In the genomic region with DNA sequence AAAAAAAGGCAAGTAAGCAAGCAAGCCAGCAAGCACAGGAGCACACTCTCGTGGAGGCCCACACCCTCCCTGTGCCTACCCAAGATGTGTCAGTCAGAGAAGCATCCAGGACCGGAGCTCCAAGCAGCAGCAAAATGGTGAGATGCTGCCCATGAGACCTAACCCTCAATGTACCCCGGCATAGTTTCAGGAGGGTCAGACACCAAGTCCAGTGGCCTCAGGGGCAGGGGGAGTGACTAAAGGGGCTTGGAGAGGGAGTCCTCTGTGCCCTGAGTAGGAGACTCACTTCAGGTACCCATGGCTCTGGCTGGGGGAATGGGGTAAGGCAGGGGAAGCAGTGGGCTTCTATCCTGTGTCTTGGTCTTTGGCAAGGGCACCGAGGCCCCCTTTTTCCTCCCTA, we compare ENCODE assay signal across 6 mouse cellular contexts.
DNase-seq lines count a peak whose midpoint lies in the region; ATAC-seq and TF ChIP-seq lines count a peak whose summit lies in the region.
"Not testable (repeated sequence)": the region's sequence is repeated elsewhere in the genome, so short reads cannot be mapped to it uniquely, and the experiment has no call there.

No protein-coding gene starts in this region.

- peak; percentile 4 for ATAC-seq in granulocyte monocyte progenitor cell, adult 5-6 weeks (replicated peaks; ENCODE audit: poor library complexity, severe bottlenecking)
- 0 out of 2 replicates have a peak, but pooled peaks have one; percentile 0 for ATAC-seq in megakaryocyte progenitor cell, adult 5-6 weeks (replicated peaks; ENCODE audit: poor library complexity)

- not testable (repeated sequence) for H3K27me3 ChIP-seq in E14TG2a.4 (ENCODE audit: insufficient read depth, low read length)

- intact Hi-C loops in left cerebral cortex, adult 2 months (cut with DNase I), result not testable (repeated sequence)

- H3K36me3 ChIP-seq in E14TG2a.4 (ENCODE audit: insufficient read depth, low read length), result peaks cover 12% of the 10 kb centered on the region

- peaks cover 12% of the 10 kb centered on the region for H3K4me1 ChIP-seq in E14TG2a.4 (replicated peaks; ENCODE audit: low read depth, low read length)

- DNase-seq in cerebellum, adult 9-10 months, result peak; percentile 69
- not testable (repeated sequence) for DNase-seq in left cerebral cortex, adult 2 months (ENCODE audit: extremely low spot score in 1 of 2, low spot score in 2 of 2)
- peak; percentile 50 to 58 for DNase-seq in right cerebral cortex, postnatal 10 days (ENCODE audit: low spot score in 2 of 2)

- TF ChIP-seq CTCF in E14TG2a.4 (conservative IDR thresholded peaks at IDR 0.05; ENCODE audit: low read length); left cerebral cortex, adult 2 months (IDR thresholded peaks at IDR 0.05): not testable (repeated sequence)

- H3K27ac ChIP-seq in left cerebral cortex, adult 2 months, result peak overlapping the region; percentile 60; the same call in 1 of the 2 replicates

- peak overlapping the region; percentile 15; the same call in 1 of the 2 replicates for H3K4me3 ChIP-seq in E14TG2a.4 (replicated peaks; ENCODE audit: low read length)
- not testable (repeated sequence) for H3K4me3 ChIP-seq in left cerebral cortex, adult 2 months

- not testable (repeated sequence) for H3K9me3 ChIP-seq in E14TG2a.4 (ENCODE audit: low read length)
